Mouse (Mus musculus): ENCODE data around the gene Olfr538. TPM values are rescaled to one million over a fixed set of nuclear protein-coding genes. Genes with fewer than 3 reads are reported as not detected.
"Not testable (repeated sequence)": the region's sequence is repeated elsewhere in the genome, so short reads cannot be mapped to it uniquely, and the experiment has no call there.

Gene Olfr538
- not detected for total RNA-seq (2021)
- long read RNA-seq, experiment 1 = 0 reads
- long read RNA-seq, experiment 2 = 0 reads

DNA sequence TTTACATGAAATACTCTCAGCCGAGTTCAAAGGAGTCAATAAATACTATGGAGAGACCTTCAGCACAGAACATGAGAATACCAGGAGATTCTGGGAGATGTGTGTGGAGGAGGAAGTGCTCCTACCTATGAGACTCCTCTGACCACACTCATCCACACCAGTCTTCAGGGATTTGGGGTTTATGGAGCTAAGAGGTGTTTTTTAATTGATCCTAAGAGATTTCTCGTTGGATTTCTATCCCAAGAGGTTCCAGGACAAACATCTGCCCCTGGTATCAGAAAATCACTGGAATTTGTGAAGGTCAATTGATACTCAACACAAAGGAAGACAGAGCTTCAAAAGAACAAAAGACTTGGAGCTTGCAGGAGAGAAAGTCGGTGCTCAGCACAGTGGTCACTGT lies at the start of gene Olfr538:
TSS of gene Olfr538 (plus strand) at position 301 of the 400 bp plus-strand sequence.
- intact Hi-C loops (cut with DNase I) = no loop called here
- no peak for DNase-seq

DNA sequence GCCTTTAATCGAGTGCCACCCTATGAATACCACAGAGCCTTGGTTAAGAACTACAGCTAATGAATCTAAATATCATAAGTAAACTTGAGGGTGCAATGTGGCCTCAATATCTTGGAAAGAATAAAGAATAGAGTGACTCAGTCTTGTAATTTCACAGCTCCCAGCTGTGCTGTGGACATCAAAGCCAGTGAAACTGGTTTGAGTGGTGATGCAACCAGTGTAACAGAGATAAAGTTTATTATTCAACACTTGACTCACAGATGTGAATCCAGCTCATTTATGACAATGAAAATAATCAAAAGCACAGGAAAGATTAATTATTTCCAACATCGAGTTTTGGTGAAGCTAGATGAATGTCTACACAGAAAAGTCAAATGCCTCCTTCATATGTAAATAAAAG lies 27.9 kb upstream of the Olfr538 start:
- DNase-seq = no peak
- intact Hi-C loops (cut with DNase I) = no loop called here

DNA sequence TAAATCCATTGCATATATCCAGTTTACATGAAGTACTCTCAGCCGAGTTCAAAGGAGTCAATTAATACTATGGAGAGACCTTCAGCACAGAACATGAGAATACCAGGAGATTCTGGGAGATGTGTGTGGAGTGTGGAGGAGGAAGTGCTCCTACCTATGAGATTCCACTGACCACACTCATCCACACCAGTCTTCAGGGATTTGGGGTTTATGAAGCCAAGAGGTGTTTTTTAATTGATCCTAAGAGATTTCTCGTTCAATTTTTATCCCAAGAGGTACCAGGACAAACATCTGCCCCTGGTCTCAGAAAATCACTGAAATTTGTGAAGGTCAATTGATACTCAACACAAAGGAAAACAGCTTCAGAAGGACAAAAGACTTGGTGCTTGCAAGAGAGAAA lies 33.3 kb downstream of the Olfr538 start, which contains the start of gene Olfr46:
TSS of gene Olfr46 (plus strand) at position 301 of the 400 bp plus-strand sequence.
- DNase-seq; intact Hi-C loops (cut with DNase I): not testable (repeated sequence)

Other genes starting within 250 kb of the Olfr538 start
- not detected for gene Olfr525, start 247.0 kb upstream of the Olfr538 start, total RNA-seq (2021)
- not detected for gene Olfr527, start 233.9 kb upstream of the Olfr538 start, total RNA-seq (2021)
- not detected for gene Olfr60, start 206.2 kb upstream of the Olfr538 start, total RNA-seq (2021)
- not detected for gene Olfr530, start 191.6 kb upstream of the Olfr538 start, total RNA-seq (2021)
- not detected for gene Olfr531, start 165.0 kb upstream of the Olfr538 start, total RNA-seq (2021)
- gene Olfr532, start 146.2 kb upstream of the Olfr538 start, total RNA-seq (2021) = not detected
- gene Olfr533, start 104.5 kb upstream of the Olfr538 start, total RNA-seq (2021) = not detected
- not detected for gene Olfr535, start 83.7 kb upstream of the Olfr538 start, total RNA-seq (2021)
- not detected for gene Olfr536, start 60.5 kb upstream of the Olfr538 start, total RNA-seq (2021)
- gene Olfr46, start 33.4 kb downstream of the Olfr538 start, total RNA-seq (2021) = not detected
- gene Olfr61, start 61.1 kb downstream of the Olfr538 start, total RNA-seq (2021) = not detected
- gene Olfr53, start 78.6 kb downstream of the Olfr538 start, total RNA-seq (2021) = not detected
- not detected for gene Olfr539, start 92.0 kb downstream of the Olfr538 start, total RNA-seq (2021)
- gene Olfr45, start 114.1 kb downstream of the Olfr538 start, total RNA-seq (2021) = not detected
- gene Olfr541, start 129.4 kb downstream of the Olfr538 start, total RNA-seq (2021) = not detected
- 10 to 100 TPM; 10.2 to 16.8 TPM for gene Cyp2e1, start 195.9 kb downstream of the Olfr538 start, total RNA-seq (2021)
- not detected for gene Syce1, start 220.0 kb downstream of the Olfr538 start, total RNA-seq (2021)